Mouse (Mus musculus): ENCODE results near the gene Rusc1. TPM values are rescaled to one million over a fixed set of nuclear protein-coding genes. Genes with fewer than 3 reads are reported as not detected.
A peak's percentile ranks its signal among the peaks of the same experiment; 100 is the strongest.

The Rusc1 gene
- 10.1 and 11.6 TPM in 2 replicates for polyA plus RNA-seq (2016; fragmentation: Nextera tagmentation; extraction: Ambion mirVana)

DNA sequence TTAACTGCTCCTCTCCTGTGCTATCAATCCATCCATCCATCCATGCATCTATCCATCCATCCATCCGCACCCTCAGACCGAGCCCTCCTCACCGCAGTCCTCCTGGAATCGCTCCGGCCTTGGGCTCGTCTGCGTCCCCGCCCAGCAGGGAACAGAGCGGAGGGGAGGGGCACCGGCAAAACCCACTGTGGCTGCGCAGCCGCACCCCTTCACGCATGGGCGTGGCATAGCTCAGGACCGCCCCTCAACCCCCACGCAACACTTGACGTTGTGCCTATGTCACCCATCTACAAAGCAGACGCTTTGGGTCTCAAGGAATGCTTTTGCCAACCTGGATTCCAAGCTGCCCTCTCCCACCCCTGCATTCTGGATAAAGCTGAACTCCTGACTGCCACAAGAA lies at the start of gene Rusc1:
Gene Rusc1, minus strand, starts transcription at position 137 of the 400 bp plus-strand sequence.
- 2% methylated on average over 18 of the region's 18 CpGs for WGBS
- H3K4me1 ChIP-seq, result peaks cover 50% of the 10 kb centered on the region

DNA sequence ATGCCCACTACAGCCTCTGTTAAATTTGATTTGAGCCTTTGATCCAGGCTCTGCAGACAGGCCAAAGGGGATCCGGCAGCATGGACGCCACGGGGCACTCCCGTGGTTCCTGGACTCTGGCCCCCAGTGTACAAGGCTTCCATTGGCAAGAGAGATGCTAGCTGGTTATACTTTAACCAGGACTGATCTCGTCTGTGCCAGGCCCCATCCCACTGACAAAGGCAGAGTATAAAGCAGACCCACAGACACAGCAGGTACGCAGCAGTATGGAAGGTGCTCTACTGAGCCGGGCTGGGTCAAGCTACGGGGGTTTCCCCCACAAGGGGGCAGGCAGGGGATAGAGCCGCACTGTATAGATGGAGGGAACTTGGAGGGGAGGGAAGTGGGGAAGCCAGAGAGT lies 43.3 kb upstream of the Rusc1 start:
- H3K4me3 ChIP-seq, result peak overlapping the region; percentile 38
- DNase-seq (ENCODE audit: low spot score), result no peak
- H3K27me3 ChIP-seq (ENCODE audit: insufficient read depth, poor library complexity, severe bottlenecking), result peaks cover 34% of the 10 kb centered on the region; the same call in 1 of the 2 replicates
- H3K36me3 ChIP-seq, result no peaks in the 10 kb centered on the region
- H3K27ac ChIP-seq, result peak overlapping the region; percentile 59; the same call in 1 of the 2 replicates
- 40% methylated on average over 9 of the region's 9 CpGs for WGBS
- no peaks in the 10 kb centered on the region for H3K9me3 ChIP-seq
- peaks cover 26% of the 10 kb centered on the region for H3K4me1 ChIP-seq

More for the DNA sequence above, at the start of gene Rusc1:
- Histone ChIP-seq H3K9me3 (no peaks in the 10 kb centered on the region), H3K36me3 (peaks cover 46% of the 10 kb centered on the region), H3K27me3 (ENCODE audit: insufficient read depth, poor library complexity, severe bottlenecking) (peaks cover 50% of the 10 kb centered on the region), H3K27ac (no peak within 1 kb of the TSS), H3K4me3 (peak within 1 kb of the TSS; percentile 67)
- DNase-seq (ENCODE audit: low spot score), result peak; percentile 93

DNA sequence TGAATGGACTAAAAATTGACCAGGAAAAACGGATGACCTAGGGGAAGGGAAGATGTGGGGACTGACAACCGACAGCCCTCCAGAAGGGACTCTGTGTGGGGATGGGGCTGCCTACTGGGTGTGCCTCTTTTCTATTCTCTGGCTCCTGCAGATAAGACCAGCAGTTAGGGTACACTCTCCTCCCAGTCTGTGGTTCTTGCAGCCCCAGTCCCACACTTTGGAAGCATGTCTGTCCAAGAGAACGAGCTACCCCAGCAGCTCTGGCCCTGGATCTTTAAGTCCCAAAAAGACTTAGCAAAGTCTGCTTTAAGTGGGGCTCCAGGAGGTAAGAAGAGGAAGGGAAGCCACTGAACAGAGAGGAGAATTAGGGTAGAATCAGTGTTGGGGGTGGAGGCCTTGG lies 42.8 kb upstream of the Rusc1 start, which contains the start of gene Pklr:
Gene Pklr, plus strand, starts transcription at position 185 of the 400 bp plus-strand sequence.
- Histone ChIP-seq H3K27me3 (ENCODE audit: insufficient read depth, poor library complexity, severe bottlenecking) (peaks cover 34% of the 10 kb centered on the region; the same call in 1 of the 2 replicates), H3K4me3 (peak within 1 kb of the TSS; percentile 38), H3K9me3 (no peaks in the 10 kb centered on the region), H3K27ac (peak within 1 kb of the TSS; percentile 59; the same call in 1 of the 2 replicates), H3K36me3 (no peaks in the 10 kb centered on the region), H3K4me1 (peaks cover 26% of the 10 kb centered on the region)
- DNase-seq (ENCODE audit: low spot score), result peak; percentile 87
- WGBS, result 43% methylated on average over 3 of the region's 3 CpGs

DNA sequence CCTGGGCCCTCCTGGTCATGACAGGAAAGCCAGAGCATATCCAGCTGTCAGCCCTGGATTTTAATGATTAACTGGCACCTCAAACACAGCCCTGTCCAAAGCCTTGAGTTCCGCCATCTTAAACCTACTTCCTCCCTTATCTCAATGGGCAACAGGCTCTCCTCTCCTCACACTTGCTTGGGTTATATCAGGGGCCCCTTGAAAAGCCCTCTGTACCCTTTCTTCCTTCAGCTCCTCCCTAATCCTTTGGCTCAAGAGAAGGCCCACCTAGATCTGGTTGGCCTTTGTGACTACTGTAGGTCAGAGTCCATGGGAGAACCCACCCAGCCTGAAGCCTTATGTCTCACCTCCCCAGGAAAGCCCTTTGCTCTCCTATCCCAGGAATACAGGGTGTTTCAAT lies 40.6 kb upstream of the Rusc1 start:
- 63% methylated on average over 1 of the region's 1 CpGs for WGBS
- peaks cover 34% of the 10 kb centered on the region; the same call in 1 of the 2 replicates for H3K27me3 ChIP-seq (ENCODE audit: insufficient read depth, poor library complexity, severe bottlenecking)

DNA sequence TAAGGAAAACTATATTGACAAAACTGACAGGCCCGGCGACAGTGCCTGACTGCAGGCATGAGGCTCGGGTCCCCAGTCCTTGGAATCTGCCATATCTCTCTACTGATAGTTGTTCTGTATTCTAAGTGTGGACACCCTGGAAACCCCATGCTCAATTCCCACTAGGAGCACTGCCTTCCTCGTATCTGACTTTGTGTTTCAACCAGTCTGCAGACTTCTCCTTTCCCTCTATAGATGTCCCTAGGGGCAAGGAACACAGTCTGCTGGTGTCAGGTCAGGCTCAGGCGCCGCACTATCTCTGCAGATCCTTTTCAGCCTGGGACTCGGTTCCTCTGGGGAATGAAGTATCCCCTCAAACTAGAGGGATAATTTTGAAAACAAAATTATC lies 39.9 kb upstream of the Rusc1 start:
- H3K27ac ChIP-seq, result peak overlapping the region; percentile 75
- 56% methylated on average over 7 of the region's 7 CpGs for WGBS
- DNase-seq (ENCODE audit: low spot score), result no peak
- no peaks in the 10 kb centered on the region for H3K36me3 ChIP-seq
- H3K27me3 ChIP-seq (ENCODE audit: insufficient read depth, poor library complexity, severe bottlenecking), result peaks cover 34% of the 10 kb centered on the region; the same call in 1 of the 2 replicates
- H3K4me3 ChIP-seq, result no peak overlapping the region
- H3K9me3 ChIP-seq, result no peaks in the 10 kb centered on the region
- peaks cover 26% of the 10 kb centered on the region for H3K4me1 ChIP-seq

More for the DNA sequence above, 40.6 kb upstream of the Rusc1 start:
- H3K27ac ChIP-seq, result peak overlapping the region; percentile 75
- no peaks in the 10 kb centered on the region for H3K9me3 ChIP-seq
- no peak for DNase-seq (ENCODE audit: low spot score)
- H3K4me3 ChIP-seq, result no peak overlapping the region
- H3K36me3 ChIP-seq, result no peaks in the 10 kb centered on the region
- H3K4me1 ChIP-seq, result peaks cover 26% of the 10 kb centered on the region

DNA sequence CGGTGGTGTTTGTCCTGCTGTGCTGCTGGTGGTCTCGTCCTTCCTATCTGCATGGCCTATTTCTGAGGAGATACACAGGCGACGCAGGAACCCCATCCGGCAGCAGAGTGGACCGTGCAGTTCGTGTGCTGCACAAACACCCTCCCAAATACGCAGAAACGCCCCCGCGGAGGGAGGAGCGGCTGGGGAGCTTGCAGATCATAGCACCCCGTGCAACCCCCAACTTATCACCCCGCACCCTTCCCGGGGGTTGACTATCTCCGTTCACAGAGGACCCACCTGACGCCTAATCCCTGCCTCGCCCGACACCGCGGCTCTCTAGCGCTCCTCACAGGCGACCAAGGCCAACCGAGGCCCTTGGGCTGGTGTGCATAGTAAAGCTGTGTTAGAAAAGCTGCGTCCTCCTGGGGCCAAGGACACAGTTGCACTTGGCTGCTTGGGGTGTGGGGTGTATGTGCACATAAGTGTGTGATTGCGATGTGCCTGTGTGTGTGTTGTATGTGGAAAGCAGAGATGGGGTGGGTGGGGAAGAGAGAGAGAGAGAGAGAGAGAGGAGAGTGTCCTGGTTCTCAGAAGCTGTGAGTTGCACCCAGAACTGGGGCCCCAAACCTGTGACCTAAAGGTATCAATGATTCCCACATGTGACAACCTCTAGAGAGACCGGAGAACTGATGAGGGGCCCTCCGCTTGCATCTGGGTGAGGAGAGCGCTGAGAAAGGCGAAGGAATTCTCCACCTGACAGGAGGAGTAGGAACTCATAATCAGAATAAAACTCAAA lies 39.4 kb upstream of the Rusc1 start:
- H3K4me1 ChIP-seq, result peaks cover 26% of the 10 kb centered on the region
- H3K27me3 ChIP-seq (ENCODE audit: insufficient read depth, poor library complexity, severe bottlenecking), result peaks cover 34% of the 10 kb centered on the region; the same call in 1 of the 2 replicates
- no peaks in the 10 kb centered on the region for H3K9me3 ChIP-seq
- peak overlapping the region; percentile 75 for H3K27ac ChIP-seq
- no peaks in the 10 kb centered on the region for H3K36me3 ChIP-seq
- 10% methylated on average over 30 of the region's 30 CpGs for WGBS
- peak; percentile 96 for DNase-seq (ENCODE audit: low spot score)
- H3K4me3 ChIP-seq, result peak overlapping the region; percentile 53

DNA sequence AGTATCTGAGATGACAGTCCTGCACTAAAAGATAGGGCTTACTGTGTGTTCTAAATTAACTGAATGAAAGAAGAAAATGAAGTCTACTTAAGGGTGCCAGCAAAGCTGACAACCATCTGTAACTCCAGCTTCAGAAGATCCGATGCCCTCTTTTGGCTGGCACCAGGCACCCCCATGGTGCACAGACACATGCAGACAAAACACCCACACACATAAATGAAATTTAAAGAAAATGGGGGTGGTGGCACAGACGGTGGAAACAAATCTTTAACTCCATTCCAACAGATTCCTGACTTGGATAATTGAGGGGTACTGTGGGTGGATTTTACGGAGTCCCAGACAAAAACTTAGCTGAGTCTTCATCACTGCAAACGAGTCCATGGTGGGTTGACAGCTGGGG lies 38.7 kb upstream of the Rusc1 start:
- 51% methylated on average over 4 of the region's 4 CpGs for WGBS
- Histone ChIP-seq H3K27ac (peak overlapping the region; percentile 11), H3K36me3 (no peaks in the 10 kb centered on the region), H3K27me3 (ENCODE audit: insufficient read depth, poor library complexity, severe bottlenecking) (peaks cover 34% of the 10 kb centered on the region; the same call in 1 of the 2 replicates), H3K4me1 (peaks cover 26% of the 10 kb centered on the region), H3K9me3 (no peaks in the 10 kb centered on the region), H3K4me3 (peak overlapping the region; percentile 53)
- no peak for DNase-seq (ENCODE audit: low spot score)

DNA sequence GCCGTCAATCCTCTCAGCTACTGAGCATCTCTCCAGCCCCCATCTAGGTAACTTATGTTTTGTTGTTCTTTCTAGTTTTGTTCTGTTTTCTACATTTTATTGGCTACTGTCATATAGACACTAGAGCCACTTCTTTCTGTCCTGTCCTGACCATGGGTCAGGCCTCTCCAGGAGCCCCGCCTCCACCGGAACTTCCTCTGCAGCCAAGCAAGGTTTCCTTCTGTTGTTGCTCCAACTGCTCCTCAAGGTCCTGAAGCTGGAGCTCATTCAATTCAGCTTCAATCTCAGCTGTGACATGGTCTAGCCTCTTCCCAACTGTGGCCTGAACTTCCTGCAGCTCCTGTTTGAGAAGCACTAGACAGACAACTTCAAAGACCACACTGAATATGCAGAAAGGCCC lies 36.8 kb upstream of the Rusc1 start:
- H3K36me3 ChIP-seq, result no peaks in the 10 kb centered on the region
- no peak for DNase-seq (ENCODE audit: low spot score)
- no peak overlapping the region for H3K27ac ChIP-seq
- H3K27me3 ChIP-seq (ENCODE audit: insufficient read depth, poor library complexity, severe bottlenecking), result peaks cover 24% of the 10 kb centered on the region; the same call in 1 of the 2 replicates
- peaks cover 26% of the 10 kb centered on the region for H3K4me1 ChIP-seq
- H3K4me3 ChIP-seq, result no peak overlapping the region
- H3K9me3 ChIP-seq, result no peaks in the 10 kb centered on the region
- WGBS, result 86% methylated on average over 3 of the region's 3 CpGs

DNA sequence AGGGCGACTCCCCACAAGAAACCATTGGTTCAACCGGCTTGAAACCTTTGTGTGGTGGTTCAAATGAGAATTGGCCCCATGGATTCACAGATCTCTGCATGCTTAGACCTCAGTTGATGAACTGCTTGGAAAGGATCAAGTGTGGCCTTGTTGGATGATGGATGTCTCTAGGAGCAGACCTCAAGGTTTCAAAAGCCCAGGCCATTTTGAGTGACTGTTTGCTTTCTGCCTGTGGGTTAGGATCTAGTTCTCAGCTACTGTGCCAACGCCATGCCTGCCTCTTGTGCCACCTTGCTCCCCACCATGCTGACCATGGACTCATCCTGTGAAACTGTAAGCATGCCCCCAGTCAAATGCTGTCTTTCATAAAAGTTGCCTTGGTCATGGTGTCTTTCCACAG lies 32.9 kb upstream of the Rusc1 start:
- 0 out of 2 replicates have a peak, but pooled peaks cover 4% of the 10 kb centered on the region for H3K4me1 ChIP-seq
- H3K4me3 ChIP-seq, result no peak overlapping the region
- no peaks in the 10 kb centered on the region for H3K9me3 ChIP-seq
- H3K27ac ChIP-seq, result no peak overlapping the region
- H3K27me3 ChIP-seq (ENCODE audit: insufficient read depth, poor library complexity, severe bottlenecking), result no peaks in the 10 kb centered on the region
- no peak for DNase-seq (ENCODE audit: low spot score)
- 84% methylated on average over 3 of the region's 3 CpGs for WGBS
- H3K36me3 ChIP-seq, result no peaks in the 10 kb centered on the region

DNA sequence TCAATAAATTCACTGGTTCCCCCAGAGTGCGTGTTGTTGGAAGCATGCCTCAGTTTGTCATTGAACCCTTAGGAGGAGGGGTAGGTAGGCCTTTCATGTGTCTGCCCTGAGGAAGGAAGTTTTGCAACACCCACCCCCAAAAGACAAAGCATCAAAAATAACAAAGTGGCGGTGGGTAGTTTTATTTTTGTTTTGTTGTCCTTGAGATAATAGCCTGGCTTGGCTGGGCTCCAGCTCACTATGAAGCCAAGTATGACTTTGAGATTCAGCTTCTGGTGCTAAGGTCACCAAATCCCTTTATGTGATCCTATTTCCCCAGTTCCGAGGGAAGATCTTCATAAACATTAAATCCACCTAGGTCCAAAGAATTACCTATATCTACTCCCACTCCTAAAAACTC lies 31.1 kb upstream of the Rusc1 start:
- no peak for DNase-seq (ENCODE audit: low spot score)
- Histone ChIP-seq H3K4me1 (0 out of 2 replicates have a peak, but pooled peaks cover 4% of the 10 kb centered on the region), H3K27ac (no peak overlapping the region), H3K4me3 (no peak overlapping the region), H3K9me3 (no peaks in the 10 kb centered on the region), H3K36me3 (no peaks in the 10 kb centered on the region), H3K27me3 (ENCODE audit: insufficient read depth, poor library complexity, severe bottlenecking) (no peaks in the 10 kb centered on the region)
- 64% methylated on average over 3 of the region's 3 CpGs for WGBS

DNA sequence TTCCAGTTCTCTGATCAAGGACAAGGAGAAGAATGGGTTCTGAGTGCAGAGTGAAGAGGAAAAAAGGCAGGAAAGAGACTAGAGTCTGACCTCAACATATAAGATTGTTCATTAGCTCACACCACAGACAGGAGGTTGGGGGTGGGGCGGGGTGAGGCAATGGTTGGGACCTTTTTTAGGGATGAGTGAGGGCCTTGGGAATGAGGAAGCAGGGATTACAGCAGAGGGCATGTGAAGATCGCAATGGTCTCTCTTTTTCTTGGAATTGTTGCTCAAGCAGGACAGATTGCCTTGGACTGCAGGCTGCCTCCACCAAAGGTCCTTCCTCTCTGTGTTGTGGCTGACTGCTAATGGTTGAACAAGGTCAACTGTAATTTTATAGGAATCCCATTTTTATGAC lies 30.2 kb upstream of the Rusc1 start:
- 69% methylated on average over 2 of the region's 2 CpGs for WGBS
- H3K27me3 ChIP-seq (ENCODE audit: insufficient read depth, poor library complexity, severe bottlenecking), result no peaks in the 10 kb centered on the region

DNA sequence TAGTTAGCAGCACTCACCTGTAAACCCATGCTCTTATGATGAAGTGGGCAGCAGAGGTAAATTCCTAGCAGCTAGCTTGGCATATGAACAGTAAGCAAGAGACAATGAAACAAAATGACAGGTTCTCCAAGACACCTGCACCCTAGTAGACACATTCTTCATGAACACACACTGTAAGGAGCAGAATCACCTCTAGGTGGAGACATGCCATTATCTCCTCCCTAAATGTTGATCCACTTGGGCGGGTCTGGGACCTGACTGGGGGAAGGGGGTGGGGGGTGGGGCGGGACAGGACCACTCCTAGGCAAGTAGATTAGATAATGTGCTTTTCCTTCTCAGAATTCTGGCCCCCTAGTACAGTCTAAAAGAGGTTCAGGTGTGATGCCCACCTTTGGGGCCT lies 22.4 kb upstream of the Rusc1 start:
- no peaks in the 10 kb centered on the region for H3K27me3 ChIP-seq (ENCODE audit: insufficient read depth, poor library complexity, severe bottlenecking)
- H3K36me3 ChIP-seq, result no peaks in the 10 kb centered on the region
- WGBS, result 7% methylated on average over 2 of the region's 2 CpGs
- H3K4me3 ChIP-seq, result no peak overlapping the region
- H3K4me1 ChIP-seq, result no peaks in the 10 kb centered on the region
- 0 out of 2 replicates have a peak, but pooled peaks cover 3% of the 10 kb centered on the region for H3K9me3 ChIP-seq
- no peak for DNase-seq (ENCODE audit: low spot score)
- no peak overlapping the region for H3K27ac ChIP-seq

More for the DNA sequence above, 30.2 kb upstream of the Rusc1 start:
- no peak for DNase-seq (ENCODE audit: low spot score)
- Histone ChIP-seq H3K4me1 (0 out of 2 replicates have a peak, but pooled peaks cover 4% of the 10 kb centered on the region), H3K27ac (no peak overlapping the region), H3K4me3 (no peak overlapping the region), H3K9me3 (no peaks in the 10 kb centered on the region), H3K36me3 (no peaks in the 10 kb centered on the region)

DNA sequence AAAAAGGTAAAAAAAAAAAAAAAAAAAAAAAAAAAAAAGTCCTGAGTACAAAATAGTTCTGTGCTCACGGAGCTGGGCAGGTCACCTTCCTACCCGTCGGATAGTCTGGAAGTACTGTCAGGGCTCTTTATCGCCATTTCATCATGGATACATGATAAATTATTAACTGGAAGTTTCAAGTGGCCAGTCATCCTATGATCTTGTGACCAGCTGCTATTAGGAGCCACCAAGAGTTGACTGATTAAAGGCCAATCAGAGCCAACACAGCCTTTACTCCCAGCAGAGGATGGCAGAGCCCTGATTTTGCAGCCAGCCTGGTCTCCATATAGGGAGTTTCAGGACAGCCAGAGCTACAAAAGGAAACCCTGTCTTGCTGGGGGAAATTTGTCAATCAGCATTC lies 19.9 kb upstream of the Rusc1 start:
- Histone ChIP-seq H3K27me3 (ENCODE audit: insufficient read depth, poor library complexity, severe bottlenecking) (no peaks in the 10 kb centered on the region), H3K4me1 (no peaks in the 10 kb centered on the region), H3K9me3 (0 out of 2 replicates have a peak, but pooled peaks cover 3% of the 10 kb centered on the region), H3K36me3 (no peaks in the 10 kb centered on the region), H3K27ac (no peak overlapping the region), H3K4me3 (no peak overlapping the region)
- 78% methylated on average over 4 of the region's 4 CpGs for WGBS
- no peak for DNase-seq (ENCODE audit: low spot score)

Data from heart, embryonic 10.5 days (tissue).